In the genomic region with DNA sequence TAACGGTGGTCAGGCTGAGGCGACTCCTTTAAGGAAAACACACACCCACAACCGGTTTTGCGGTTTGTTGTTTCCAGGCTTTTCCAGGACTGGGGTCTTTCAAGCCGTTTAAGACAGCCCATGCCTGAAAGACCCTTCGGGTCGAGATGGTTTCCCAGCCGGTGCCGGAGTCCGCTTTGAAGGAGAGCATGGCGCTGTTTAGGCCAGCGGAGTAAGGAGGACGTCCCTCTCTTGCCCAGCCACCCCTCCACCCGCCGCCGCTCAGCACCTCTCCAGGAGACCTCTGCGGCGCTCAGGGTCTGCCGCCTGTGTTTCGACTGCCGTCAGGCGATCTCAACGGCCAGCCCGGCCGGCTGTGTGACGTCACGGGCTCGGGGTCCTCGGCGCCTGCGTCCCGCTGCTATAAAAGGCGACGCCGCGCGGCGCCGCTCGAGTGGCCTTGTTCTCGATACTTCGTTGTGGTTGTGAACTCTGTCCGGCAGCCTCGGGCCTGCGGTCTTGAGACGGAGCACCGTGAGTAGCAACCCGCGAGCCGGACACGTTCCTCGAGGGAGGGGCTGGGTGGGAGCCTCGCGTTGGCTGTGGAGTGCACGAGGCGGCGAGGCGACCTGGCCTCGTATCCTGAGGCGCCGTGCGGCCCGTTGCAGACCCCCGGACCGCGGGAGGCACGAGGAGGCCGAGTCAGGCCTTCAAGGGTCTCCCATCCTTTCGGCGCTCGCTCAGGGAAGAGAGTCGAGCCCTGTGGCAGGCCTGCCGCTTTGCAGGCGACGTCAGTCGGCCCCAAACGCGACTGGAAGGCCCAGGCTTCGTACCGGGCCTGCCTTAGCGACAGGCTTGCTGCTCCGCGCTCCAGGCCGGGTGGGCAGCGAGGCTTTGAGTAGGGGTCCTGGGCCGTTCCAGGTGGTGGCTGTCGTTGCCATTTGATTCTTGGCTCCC, we compare ENCODE assay signal across 7 mouse cellular contexts. TPM values are rescaled to one million over a fixed set of nuclear protein-coding genes. Genes with fewer than 3 reads are reported as not detected.
A peak's percentile ranks its signal among the peaks of the same experiment; 100 is the strongest.
DNase-seq lines count a peak whose midpoint lies in the region; ATAC-seq lines count a peak whose summit lies in the region.

A gene (plus strand): TSS at position 390 of the 936 bp plus-strand sequence.

- under 1% methylated on average over 87 of the region's 87 CpGs for WGBS in intestine, embryonic 16.5 days
- under 1% methylated on average over 87 of the region's 87 CpGs for WGBS in midbrain, embryonic 11.5 days

- H3K9ac ChIP-seq in intestine, embryonic 16.5 days (ENCODE audit: low read depth, low read length), result peak within 1 kb of the TSS; percentile 100
- H3K9ac ChIP-seq in midbrain, embryonic 11.5 days (ENCODE audit: low read length), result peak within 1 kb of the TSS; percentile 99

- H3K4me1 ChIP-seq in intestine, embryonic 16.5 days (ENCODE audit: control insufficient read depth, insufficient read depth, low read length), result peaks cover 20% of the 10 kb centered on the region; the same call in 1 of the 2 replicates
- peaks cover 17% of the 10 kb centered on the region for H3K4me1 ChIP-seq in midbrain, embryonic 11.5 days (ENCODE audit: control insufficient read depth, insufficient read depth, low read length)

- H3K4me2 ChIP-seq in intestine, embryonic 16.5 days (ENCODE audit: low read depth, low read length), result peak within 1 kb of the TSS; percentile 71
- peak within 1 kb of the TSS; percentile 89 for H3K4me2 ChIP-seq in midbrain, embryonic 11.5 days

- ATAC-seq in intestine, embryonic 16.5 days, result peak; percentile 80
- peak; percentile 91 for ATAC-seq in midbrain, embryonic 11.5 days (ENCODE audit: low FRiP score)

- DNase-seq in adrenal gland, adult 2 months, result peak; percentile 94
- peak; percentile 90 for DNase-seq in embryo, embryonic 11.5 days (ENCODE audit: low read depth, low spot score)
- peak; percentile 93 to 95 for DNase-seq in gastrocnemius, postnatal 4 days (ENCODE audit: low spot score in 2 of 2)
- peak; percentile 91 to 94 for DNase-seq in left cerebral cortex, postnatal 36 days (ENCODE audit: low spot score in 2 of 2)
- DNase-seq in midbrain, embryonic 11.5 days (ENCODE audit: low spot score, missing footprints), result peak; percentile 99
- DNase-seq in skeletal muscle tissue, adult 2 months (ENCODE audit: low read depth, low spot score), result peak; percentile 92

- intact Hi-C loops in left cerebral cortex, postnatal 36 days (cut with DNase I), result no loop called here

- H3K27ac ChIP-seq in intestine, embryonic 16.5 days (ENCODE audit: low read length), result peak within 1 kb of the TSS; percentile 99
- peak within 1 kb of the TSS; percentile 98 for H3K27ac ChIP-seq in midbrain, embryonic 11.5 days (ENCODE audit: low read depth, low read length)

- no peaks in the 10 kb centered on the region for H3K36me3 ChIP-seq in intestine, embryonic 16.5 days (ENCODE audit: control insufficient read depth, insufficient read depth, low read length)
- no peaks in the 10 kb centered on the region for H3K36me3 ChIP-seq in midbrain, embryonic 11.5 days (ENCODE audit: control insufficient read depth, insufficient read depth, low read length)

- no peaks in the 10 kb centered on the region for H3K27me3 ChIP-seq in intestine, embryonic 16.5 days (replicated peaks; ENCODE audit: control insufficient read depth, insufficient read depth, low read length)
- no peaks in the 10 kb centered on the region for H3K27me3 ChIP-seq in midbrain, embryonic 11.5 days (ENCODE audit: control insufficient read depth, insufficient read depth, low read length)

- no peaks in the 10 kb centered on the region for H3K9me3 ChIP-seq in intestine, embryonic 16.5 days (ENCODE audit: control insufficient read depth, low read length)
- no peaks in the 10 kb centered on the region for H3K9me3 ChIP-seq in midbrain, embryonic 11.5 days (ENCODE audit: control insufficient read depth, low read length)

- peak within 1 kb of the TSS; percentile 99 for H3K4me3 ChIP-seq in intestine, embryonic 16.5 days (ENCODE audit: low read length)
- peak within 1 kb of the TSS; percentile 99 for H3K4me3 ChIP-seq in midbrain, embryonic 11.5 days (ENCODE audit: low read depth, low read length)

RNA-seq across cellular contexts. Expression of the gene that starts here (rescaled TPM):
- 100 to 1,000 TPM; 396 to 522 TPM for total RNA-seq in adrenal gland, adult 2 months (2021)
- polyA plus RNA-seq in adrenal gland, adult 2 months (2012; rRNA removed), result 10.6 and 11.1 TPM in 2 replicates
- 100 to 1,000 TPM; 234 to 243 TPM for total RNA-seq in gastrocnemius, postnatal 4 days (2021)
- polyA plus RNA-seq in intestine, embryonic 16.5 days (2015; fragmentation: Nextera tagmentation; extraction: Ambion mirVana), result 708 and 723 TPM in 2 replicates
- total RNA-seq in left cerebral cortex, postnatal 36 days (2021), result 100 to 1,000 TPM; 453 to 466 TPM
- polyA plus RNA-seq in midbrain, embryonic 11.5 days (2014; fragmentation: Nextera tagmentation; extraction: Ambion mirVana), result 1,013 and 1,113 TPM in 2 replicates

Comparison
In these comparisons a context has a peak if more than half of its experiments do, and no peak if none do; other contexts are left out.
1. Peak in every context shown above with its lines: DNase-seq, ATAC-seq, H3K4me3 ChIP-seq and H3K27ac ChIP-seq.
2. RNA of the gene that starts here (polyA plus RNA-seq): 1,013 to 1,113 TPM in midbrain, embryonic 11.5 days and 708 to 723 TPM in intestine, embryonic 16.5 days; 10.6 to 11.1 TPM in adrenal gland, adult 2 months; every median in the first group is over 10 times any median in the second.